Mouse (Mus musculus) MEL (cell line): ENCODE data around the gene Dab2. TPM values are rescaled to one million over a fixed set of nuclear protein-coding genes. Genes with fewer than 3 reads are reported as not detected.

Source experiments
- DNase-seq: peaks from one replicate; pipeline ENCODE4 v3.0.0; 2011; ENCODE audit warnings: low read depth, low spot score
- H3K27ac ChIP-seq: 2 replicates; pipeline ENCODE4 v1.5.1; 2012; ENCODE audit warnings: low read depth, mild to moderate bottlenecking, control low read depth, low read length, moderate library complexity; ENCODE audit not compliant: control insufficient read depth
- H3K27me3 ChIP-seq, 2 experiments: fragments of 150-350 bp in 1 of 2; sonication (generic) in 1 of 2; 2 replicates each; pipeline ENCODE4 v1.6.1; 2012; ENCODE audit warnings: low read length in 2 of 2, mild to moderate bottlenecking in 2 of 2, improper control_type of control experiment in 1 of 2, moderate library complexity in 1 of 2; ENCODE audit not compliant: insufficient read depth in 2 of 2, control insufficient read depth in 1 of 2
- H3K36me3 ChIP-seq, 2 experiments: 2 replicates each; pipeline ENCODE4 v1.6.1; 2012 to 2014; ENCODE audit warnings: low read length in 2 of 2, improper control_type of control experiment in 1 of 2, inconsistent platforms in 1 of 2, mild to moderate bottlenecking in 1 of 2; ENCODE audit not compliant: insufficient read depth in 2 of 2, control insufficient read depth in 1 of 2
- H3K4me1 ChIP-seq, 2 experiments: fragments of 150-350 bp in 1 of 2; sonication (generic) in 1 of 2; 2 replicates each; pipeline ENCODE4 v1.6.1; 2012; ENCODE audit warnings: low read length in 2 of 2, improper control_type of control experiment in 1 of 2, mild to moderate bottlenecking in 1 of 2; ENCODE audit not compliant: insufficient read depth in 2 of 2, control insufficient read depth in 1 of 2
- H3K4me3 ChIP-seq, 2 experiments: fragments of 150-350 bp in 1 of 2; sonication (generic) in 1 of 2; 2 replicates each; pipeline ENCODE4 v1.5.1; 2012; ENCODE audit warnings: low read depth in 2 of 2, low read length in 2 of 2, mild to moderate bottlenecking in 2 of 2, moderate library complexity in 2 of 2, control low read depth in 1 of 2, improper control_type of control experiment in 1 of 2; ENCODE audit not compliant: control insufficient read depth in 1 of 2, insufficient read depth in 1 of 2
- H3K79me2 ChIP-seq: 2 replicates; pipeline ENCODE4 v1.6.1; 2012; ENCODE audit warnings: mild to moderate bottlenecking, low read length, moderate library complexity; ENCODE audit not compliant: control insufficient read depth, poor library complexity, insufficient read depth
- H3K9ac ChIP-seq: 2 replicates; pipeline ENCODE4 v1.6.1; 2012; ENCODE audit warnings: low read depth, mild to moderate bottlenecking, control low read depth, low read length, moderate library complexity; ENCODE audit not compliant: control insufficient read depth, poor library complexity, severe bottlenecking
- H3K9me3 ChIP-seq: fragments of 150-350 bp; sonication (generic); replicated peaks from 2 replicates; pipeline ENCODE4 v1.6.1; 2012; ENCODE audit warnings: mild to moderate bottlenecking, low read length, improper control_type of control experiment, moderate library complexity; ENCODE audit not compliant: insufficient read depth
- BHLHE40 ChIP-seq: IDR thresholded peaks from 2 replicates; pipeline ENCODE4 v1.6.1; 2012; ENCODE audit warnings: low read depth, mild to moderate bottlenecking, inconsistent platforms, low read length, improper control_type of control experiment, borderline replicate concordance
- CHD2 ChIP-seq: IDR thresholded peaks from 2 replicates; pipeline ENCODE4 v1.6.1; 2011; ENCODE audit warnings: low read length, improper control_type of control experiment
- EP300 ChIP-seq, 2 experiments: IDR thresholded peaks; 2 replicates each; pipeline ENCODE4 v1.6.1; 2011; ENCODE audit warnings: improper control_type of control experiment in 2 of 2, low read length in 2 of 2, low read depth in 1 of 2, mild to moderate bottlenecking in 1 of 2
- GABPA ChIP-seq: IDR thresholded peaks from 2 replicates; pipeline ENCODE4 v1.6.1; 2012; ENCODE audit warnings: low read depth, mild to moderate bottlenecking, inconsistent platforms, low read length, improper control_type of control experiment, moderate library complexity
- JUND ChIP-seq: IDR thresholded peaks from 2 replicates; pipeline ENCODE4 v1.6.1; 2011; ENCODE audit warnings: low read depth, mild to moderate bottlenecking, improper control_type of control experiment, low read length
- KAT2A ChIP-seq: conservative IDR thresholded peaks from 2 replicates; pipeline ENCODE4 v1.6.1; 2012; ENCODE audit warnings: low read depth, low read length, improper control_type of control experiment, inconsistent platforms
- MAFK ChIP-seq: IDR thresholded peaks from 2 replicates; pipeline ENCODE4 v1.6.1; 2011; ENCODE audit warnings: low read depth, mild to moderate bottlenecking, low read length, improper control_type of control experiment, borderline replicate concordance
- MAX ChIP-seq: IDR thresholded peaks from 2 replicates; pipeline ENCODE4 v1.6.1; 2011; ENCODE audit warnings: low read length, improper control_type of control experiment
- MEF2A ChIP-seq: IDR thresholded peaks from 2 replicates; pipeline ENCODE4 v1.6.1; 2014; ENCODE audit warnings: low read depth, mild to moderate bottlenecking, inconsistent platforms, low read length, improper control_type of control experiment; ENCODE audit not compliant: poor library complexity, insufficient replicate concordance, severe bottlenecking; ENCODE audit errors: extremely low read depth
- MXI1 ChIP-seq: IDR thresholded peaks from 2 replicates; pipeline ENCODE4 v1.6.1; 2011; ENCODE audit warnings: mild to moderate bottlenecking, low read depth, low read length, improper control_type of control experiment
- MYB ChIP-seq: IDR thresholded peaks from 2 replicates; pipeline ENCODE4 v1.6.1; 2011; ENCODE audit warnings: mild to moderate bottlenecking, low read depth, low read length, improper control_type of control experiment
- MYC ChIP-seq: IDR thresholded peaks from 2 replicates; pipeline ENCODE4 v1.6.1; 2011; ENCODE audit warnings: low read depth, mild to moderate bottlenecking, low read length, improper control_type of control experiment, moderate library complexity
- NELFE ChIP-seq: IDR thresholded peaks from 2 replicates; pipeline ENCODE4 v1.6.1; 2011; ENCODE audit warnings: low read depth, low read length, improper control_type of control experiment
- NRF1 ChIP-seq: IDR thresholded peaks from 2 replicates; pipeline ENCODE4 v1.6.1; 2014; ENCODE audit warnings: low read depth, mild to moderate bottlenecking, inconsistent platforms, low read length, improper control_type of control experiment, moderate library complexity; ENCODE audit not compliant: poor library complexity, insufficient read depth, severe bottlenecking
- POLR2A ChIP-seq, 2 experiments: IDR thresholded peaks; 2 replicates each; pipeline ENCODE4 v1.6.1; 2011 to 2012; ENCODE audit warnings: low read length in 2 of 2, mild to moderate bottlenecking in 2 of 2, control low read depth in 1 of 2, improper control_type of control experiment in 1 of 2, low read depth in 1 of 2, moderate library complexity in 1 of 2; ENCODE audit not compliant: control insufficient read depth in 1 of 2, insufficient read depth in 1 of 2, poor library complexity in 1 of 2
- RAD21 ChIP-seq: IDR thresholded peaks from 2 replicates; pipeline ENCODE4 v1.6.1; 2011; ENCODE audit warnings: mild to moderate bottlenecking, low read depth, low read length, improper control_type of control experiment
- SMC3 ChIP-seq: IDR thresholded peaks from 2 replicates; pipeline ENCODE4 v1.6.1; 2011; ENCODE audit warnings: low read depth, low read length, improper control_type of control experiment
- TAL1 ChIP-seq: IDR thresholded peaks from 2 replicates; pipeline ENCODE4 v1.6.1; 2012; ENCODE audit warnings: mild to moderate bottlenecking, inconsistent platforms, low read length, moderate library complexity, mixed read lengths
- TBP ChIP-seq: IDR thresholded peaks from 2 replicates; pipeline ENCODE4 v1.8.0; 2011; ENCODE audit warnings: low read depth, low read length, improper control_type of control experiment
- TCF12 ChIP-seq: IDR thresholded peaks from 2 replicates; pipeline ENCODE4 v1.6.1; 2014; ENCODE audit warnings: low read depth, mild to moderate bottlenecking, inconsistent platforms, low read length, improper control_type of control experiment, moderate library complexity
- UBTF ChIP-seq: IDR thresholded peaks from 2 replicates; pipeline ENCODE4 v1.6.1; 2012; ENCODE audit warnings: low read depth, mild to moderate bottlenecking, inconsistent platforms, low read length, improper control_type of control experiment, moderate library complexity, borderline replicate concordance; ENCODE audit not compliant: insufficient read depth
- ZC3H11A ChIP-seq: IDR thresholded peaks from 2 replicates; pipeline ENCODE4 v1.6.1; 2012; ENCODE audit warnings: low read depth, mild to moderate bottlenecking, inconsistent platforms, low read length, improper control_type of control experiment
- ZNF384 ChIP-seq: IDR thresholded peaks from 2 replicates; pipeline ENCODE4 v1.6.1; 2012; ENCODE audit warnings: low read depth, mild to moderate bottlenecking, inconsistent platforms, low read length, improper control_type of control experiment
- polyA plus RNA-seq, 2 experiments: library from polyadenylated mRNA; stranded (reverse) in 1 of 2; unstranded in 1 of 2; fragments of >175 nt in 1 of 2; fragments of >200 nt in 1 of 2; gene quantifications; 2 replicates each; pipeline versions ENCODE4 v1.2.1 to v1.2.4; 2012; ENCODE audit warnings: low replicate concordance in 2 of 2, low read depth in 1 of 2; ENCODE audit not compliant: insufficient read length in 2 of 2, insufficient read depth in 1 of 2, missing spikeins in 1 of 2
- total RNA-seq: library from RNA; depleted of rRNA; stranded (reverse); fragments of 300-350 nt; gene quantifications from 2 replicates; pipeline ENCODE4 v1.2.3, GENCODE M21; 2012

Dab2 gene
- total and polyA plus RNA-seq, 3 experiments = not detected

- Histone ChIP-seq H3K4me1 (no peaks in the 10 kb centered on the region), H3K4me3 (no peak overlapping the region), H3K27me3 (no peaks in the 10 kb centered on the region; a peak in 1 of 4 replicates), H3K9me3 (no peaks in the 10 kb centered on the region), H3K9ac (no peak overlapping the region), H3K27ac (no peak overlapping the region), H3K36me3 (no peaks in the 10 kb centered on the region), H3K79me2 (no peaks in the 10 kb centered on the region)
- DNase-seq = no peak
- TF ChIP-seq MAFK = no peak
- no peak for TF ChIP-seq MYB
- no peak for TF ChIP-seq POLR2A (IDR thresholded peaks at IDR 0.05; ENCODE audit: control insufficient read depth in 1 of 2, insufficient read depth in 1 of 2, low read depth in 1 of 2, low read length in 2 of 2, poor library complexity in 1 of 2)
- TF ChIP-seq NELFE = no peak
- no peak for TF ChIP-seq SMC3
- TF ChIP-seq GABPA = no peak
- no peak for TF ChIP-seq TBP
- no peak for TF ChIP-seq MEF2A
Observed at GRCm38 (mm10) chr15:6283249-6283648, 16.3 kb upstream of the Dab2 start.

GRCm38 (mm10) chr15:6296071-6296470, 3.5 kb upstream of the Dab2 start:
- Histone ChIP-seq H3K9me3 (no peaks in the 10 kb centered on the region), H3K4me1 (no peaks in the 10 kb centered on the region), H3K4me3 (no peak overlapping the region), H3K79me2 (no peaks in the 10 kb centered on the region), H3K27ac (no peak overlapping the region), H3K9ac (no peak overlapping the region), H3K36me3 (no peaks in the 10 kb centered on the region), H3K27me3 (no peaks in the 10 kb centered on the region; a peak in 1 of 4 replicates)
- no peak for TF ChIP-seq TAL1
- no peak for TF ChIP-seq GABPA
- DNase-seq = no peak

GRCm38 (mm10) chr15:6298726-6299125, 862 bp upstream of the Dab2 start:
- H3K4me1 ChIP-seq = no peaks in the 10 kb centered on the region
- no peak overlapping the region for H3K27ac ChIP-seq
- no peaks in the 10 kb centered on the region for H3K27me3 ChIP-seq
- DNase-seq = no peak
- no peaks in the 10 kb centered on the region for H3K9me3 ChIP-seq
- H3K4me3 ChIP-seq = no peak overlapping the region
- H3K36me3 ChIP-seq = no peaks in the 10 kb centered on the region
- no peak for TF ChIP-seq MYC
- no peak for TF ChIP-seq NRF1
- TF ChIP-seq GABPA = no peak
- TF ChIP-seq MYB = no peak
- no peak for TF ChIP-seq ZC3H11A
- TF ChIP-seq JUND = no peak
- no peak for TF ChIP-seq BHLHE40
- no peak for TF ChIP-seq MAX
- no peak for TF ChIP-seq RAD21
- TF ChIP-seq MEF2A = no peak
- TF ChIP-seq UBTF = no peak
- no peak for TF ChIP-seq EP300 (IDR thresholded peaks at IDR 0.05; ENCODE audit: low read depth in 1 of 2, low read length in 2 of 2)
- no peak for TF ChIP-seq ZNF384
- no peak for TF ChIP-seq TAL1
- no peak for TF ChIP-seq MXI1
- TF ChIP-seq KAT2A = no peak
- no peak for TF ChIP-seq CHD2
- no peak for TF ChIP-seq MAFK
- TF ChIP-seq TCF12 = no peak
- H3K79me2 ChIP-seq = no peaks in the 10 kb centered on the region
- no peak overlapping the region for H3K9ac ChIP-seq
